Mouse (Mus musculus): ENCODE results near the gene Sgf29. TPM values are rescaled to one million over a fixed set of nuclear protein-coding genes. Genes with fewer than 3 reads are reported as not detected.
A peak's percentile ranks its signal among the peaks of the same experiment; 100 is the strongest.

The Sgf29 gene
- polyA plus RNA-seq, 1 experiment from 2014 or later = 36.8 TPM

DNA sequence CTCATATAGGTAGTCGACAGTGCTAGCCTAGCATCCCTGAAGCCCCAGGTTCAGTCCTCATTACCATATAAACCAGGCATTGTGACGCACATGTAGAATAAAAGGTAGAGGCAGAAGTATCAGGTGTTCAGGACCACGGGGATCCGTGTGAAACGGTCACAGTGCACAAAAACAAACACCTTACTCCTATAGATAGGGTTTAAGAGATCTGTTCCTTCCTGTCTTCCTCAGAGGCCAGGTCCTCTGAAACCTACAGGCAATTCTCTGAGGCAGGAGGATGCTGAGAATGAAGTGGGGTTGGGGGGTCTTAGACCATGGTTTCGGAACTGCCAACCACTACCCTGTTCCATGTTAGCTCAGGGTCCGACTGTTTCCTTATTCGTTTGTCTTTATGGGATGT, 48.7 kb downstream of the Sgf29 start:
- Histone ChIP-seq H3K4me2 (peak overlapping the region; percentile 97), H3K27me3 (peaks cover 12% of the 10 kb centered on the region; the same call in 1 of the 2 replicates), H3K36me3 (peaks cover 36% of the 10 kb centered on the region; the same call in 1 of the 2 replicates), H3K9me3 (replicated peaks) (no peaks in the 10 kb centered on the region), H3K27ac (no peak overlapping the region), H3K9ac (no peak overlapping the region), H3K4me3 (replicated peaks) (peak overlapping the region; percentile 91; the same call in 1 of the 2 replicates), H3K4me1 (replicated peaks) (peaks cover 71% of the 10 kb centered on the region)
- DNase-seq (no peak), ATAC-seq (ENCODE audit: low read depth) (no peak)
- 75% methylated on average over 8 of the region's 8 CpGs for WGBS (ENCODE audit: insufficient replicate concordance)

DNA sequence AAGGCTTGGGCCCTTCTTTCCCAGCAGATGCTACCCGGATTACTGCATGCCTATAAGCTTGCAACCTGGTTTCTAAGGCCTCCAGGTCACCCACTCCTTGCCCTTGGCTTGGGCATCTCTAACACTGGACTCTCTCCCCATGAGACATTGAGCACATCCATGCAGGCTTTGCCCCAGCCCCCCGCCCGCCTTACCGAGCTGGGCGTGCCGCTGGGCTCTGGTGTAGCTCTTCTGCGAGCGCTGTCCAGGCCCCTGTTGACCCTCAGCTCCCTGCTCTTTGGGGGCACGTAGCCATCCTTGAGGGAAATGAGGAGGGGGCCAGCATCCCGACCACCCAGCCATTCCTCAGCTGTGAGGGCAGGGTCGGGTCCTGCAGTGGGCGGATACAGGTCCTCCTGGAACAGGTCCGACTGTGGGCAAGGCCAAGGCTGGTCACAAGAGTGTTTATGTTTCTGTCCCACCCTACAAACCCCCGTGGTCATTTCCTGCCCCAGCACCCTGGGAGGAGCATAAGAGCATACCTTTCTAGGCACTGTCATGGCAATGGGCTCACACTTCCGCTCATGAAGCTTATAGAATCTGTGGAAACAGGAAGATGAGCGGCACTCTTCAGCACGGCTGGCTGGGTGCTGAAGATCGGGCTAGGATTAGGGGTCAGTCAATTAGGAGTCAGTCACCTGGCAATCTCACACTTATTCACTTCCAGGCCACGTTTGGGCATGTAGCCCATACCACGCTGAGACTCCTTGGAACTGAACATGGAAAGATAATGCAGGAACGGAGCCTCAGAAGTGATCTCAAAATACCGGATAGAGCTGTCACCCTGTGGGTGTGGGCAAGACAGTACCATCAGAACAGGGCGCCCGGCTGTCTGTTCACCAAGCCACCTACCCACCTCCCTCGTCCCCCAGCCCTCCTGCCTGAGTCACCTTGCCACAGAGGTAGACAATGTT, 51.2 kb downstream of the Sgf29 start:
- peak overlapping the region; percentile 47; the same call in 1 of the 2 replicates for H3K4me2 ChIP-seq
- no peak for ATAC-seq (ENCODE audit: low read depth)
- H3K4me1 ChIP-seq (replicated peaks) = peaks cover 74% of the 10 kb centered on the region
- WGBS (ENCODE audit: insufficient replicate concordance) = 74% methylated on average over 25 of the region's 25 CpGs
- H3K4me3 ChIP-seq (replicated peaks) = no peak overlapping the region
- peaks cover 38% of the 10 kb centered on the region for H3K27me3 ChIP-seq
- H3K9me3 ChIP-seq (replicated peaks) = no peaks in the 10 kb centered on the region
- no peak for DNase-seq
- no peak overlapping the region; the same call in 1 of the 2 replicates for H3K27ac ChIP-seq
- peaks cover 36% of the 10 kb centered on the region; the same call in 1 of the 2 replicates for H3K36me3 ChIP-seq
- 0 out of 2 replicates have a peak overlapping the region, but pooled peaks have one; percentile 33 for H3K9ac ChIP-seq

DNA sequence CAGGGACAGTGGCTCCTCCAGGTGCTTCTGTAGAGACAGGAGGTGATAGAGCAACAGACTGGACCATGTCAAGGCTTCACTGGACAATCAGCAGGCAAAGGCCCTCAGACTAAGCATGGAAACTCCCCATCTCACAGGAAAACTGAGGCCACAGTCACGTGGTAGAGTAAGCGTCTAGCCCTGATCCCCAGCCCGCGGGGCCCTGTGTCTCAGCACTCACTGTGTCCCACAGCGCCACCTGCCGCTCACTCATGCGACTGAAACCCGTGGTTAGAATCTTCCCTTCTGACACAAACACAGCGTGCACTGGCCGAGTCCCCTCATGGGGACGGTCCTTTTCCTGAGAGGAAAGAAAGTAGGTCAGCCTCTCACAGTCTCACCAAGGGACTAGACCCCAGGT, 52.0 kb downstream of the Sgf29 start:
- Histone ChIP-seq H3K27me3 (peaks cover 42% of the 10 kb centered on the region), H3K4me3 (replicated peaks) (peak overlapping the region; percentile 32), H3K4me2 (peak overlapping the region; percentile 47), H3K4me1 (replicated peaks) (peaks cover 74% of the 10 kb centered on the region), H3K27ac (no peak overlapping the region; the same call in 1 of the 2 replicates), H3K9me3 (replicated peaks) (no peaks in the 10 kb centered on the region), H3K36me3 (peaks cover 36% of the 10 kb centered on the region; the same call in 1 of the 2 replicates), H3K9ac (peak overlapping the region; percentile 33; the same call in 1 of the 2 replicates)
- peak; percentile 80 for DNase-seq
- ATAC-seq (ENCODE audit: low read depth) = peak; percentile 52
- WGBS (ENCODE audit: insufficient replicate concordance) = under 1% methylated on average over 11 of the region's 11 CpGs

DNA sequence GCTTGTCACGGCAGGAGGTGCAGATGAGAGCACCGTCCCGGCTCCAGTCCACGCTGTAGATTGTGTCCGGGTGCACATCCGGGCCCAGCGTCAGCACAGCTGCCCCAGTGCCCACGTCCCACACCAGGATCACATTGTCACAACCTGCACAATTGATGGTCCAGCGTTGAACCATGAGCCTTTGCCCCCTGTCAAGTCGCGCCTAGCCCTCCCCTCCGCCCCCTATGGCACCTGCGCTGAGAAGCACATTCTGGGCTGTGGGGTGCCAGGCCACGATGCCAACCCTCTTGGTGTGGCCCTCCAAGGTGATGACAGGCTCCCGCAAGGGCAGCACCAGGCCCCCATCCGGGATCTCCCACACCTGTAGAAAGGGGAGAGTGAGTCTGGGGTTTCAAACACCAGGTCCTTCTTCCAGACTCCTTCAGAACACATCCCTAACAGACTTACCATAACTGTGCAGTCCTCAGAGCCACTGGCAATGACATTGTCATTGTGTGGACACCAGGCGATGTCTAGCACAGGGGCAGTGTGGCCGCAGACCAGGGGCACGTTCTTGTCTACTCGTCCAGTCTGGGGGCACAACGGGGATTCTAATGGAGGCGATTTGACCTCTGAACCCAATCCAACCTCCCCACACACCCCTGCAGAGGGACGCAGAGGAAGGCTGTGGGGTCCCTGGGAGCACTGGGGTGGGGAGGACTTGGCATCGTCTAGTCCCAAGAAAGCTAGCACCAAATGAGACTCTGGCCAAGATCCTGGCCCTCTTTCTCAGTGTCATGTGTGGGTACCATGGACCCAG, 52.6 kb downstream of the Sgf29 start:
- Histone ChIP-seq H3K4me1 (replicated peaks) (peaks cover 68% of the 10 kb centered on the region), H3K4me2 (peak overlapping the region; percentile 47), H3K27ac (peak overlapping the region; percentile 53), H3K9ac (peak overlapping the region; percentile 33), H3K36me3 (peaks cover 36% of the 10 kb centered on the region; the same call in 1 of the 2 replicates), H3K27me3 (peaks cover 42% of the 10 kb centered on the region), H3K4me3 (replicated peaks) (peak overlapping the region; percentile 32), H3K9me3 (replicated peaks) (no peaks in the 10 kb centered on the region)
- DNase-seq (no peak), ATAC-seq (ENCODE audit: low read depth) (no peak)
- WGBS (ENCODE audit: insufficient replicate concordance) = 48% methylated on average over 24 of the region's 24 CpGs

DNA sequence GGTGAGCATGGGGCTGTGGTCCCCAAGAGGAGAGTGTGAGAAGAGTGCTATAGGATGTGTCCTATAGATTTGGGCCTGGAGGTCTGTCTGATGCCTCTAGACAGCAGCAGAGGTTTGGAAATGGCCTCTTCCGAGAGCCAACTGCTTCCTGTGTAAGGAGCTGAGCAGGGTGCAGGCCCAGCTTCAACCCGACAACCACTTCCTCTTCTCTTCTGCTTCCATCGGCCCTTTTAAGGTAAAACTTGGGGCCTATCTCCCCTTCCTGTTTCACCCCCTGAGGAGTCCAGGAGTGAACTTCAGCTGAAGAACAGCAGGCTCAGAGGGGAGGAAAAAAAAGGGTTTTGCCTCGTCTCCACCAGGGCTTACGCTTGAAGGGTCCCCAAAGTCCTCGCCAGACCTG, 53.2 kb downstream of the Sgf29 start:
- DNase-seq (no peak), ATAC-seq (ENCODE audit: low read depth) (no peak)
- 30% methylated on average over 6 of the region's 6 CpGs for WGBS (ENCODE audit: insufficient replicate concordance)
- Histone ChIP-seq H3K27me3 (peaks cover 42% of the 10 kb centered on the region), H3K4me3 (replicated peaks) (peak overlapping the region; percentile 50), H3K4me2 (peak overlapping the region; percentile 64), H3K9ac (peak overlapping the region; percentile 49; the same call in 1 of the 2 replicates), H3K27ac (peak overlapping the region; percentile 73), H3K4me1 (replicated peaks) (peaks cover 62% of the 10 kb centered on the region), H3K36me3 (peaks cover 30% of the 10 kb centered on the region; the same call in 1 of the 2 replicates), H3K9me3 (replicated peaks) (no peaks in the 10 kb centered on the region)

DNA sequence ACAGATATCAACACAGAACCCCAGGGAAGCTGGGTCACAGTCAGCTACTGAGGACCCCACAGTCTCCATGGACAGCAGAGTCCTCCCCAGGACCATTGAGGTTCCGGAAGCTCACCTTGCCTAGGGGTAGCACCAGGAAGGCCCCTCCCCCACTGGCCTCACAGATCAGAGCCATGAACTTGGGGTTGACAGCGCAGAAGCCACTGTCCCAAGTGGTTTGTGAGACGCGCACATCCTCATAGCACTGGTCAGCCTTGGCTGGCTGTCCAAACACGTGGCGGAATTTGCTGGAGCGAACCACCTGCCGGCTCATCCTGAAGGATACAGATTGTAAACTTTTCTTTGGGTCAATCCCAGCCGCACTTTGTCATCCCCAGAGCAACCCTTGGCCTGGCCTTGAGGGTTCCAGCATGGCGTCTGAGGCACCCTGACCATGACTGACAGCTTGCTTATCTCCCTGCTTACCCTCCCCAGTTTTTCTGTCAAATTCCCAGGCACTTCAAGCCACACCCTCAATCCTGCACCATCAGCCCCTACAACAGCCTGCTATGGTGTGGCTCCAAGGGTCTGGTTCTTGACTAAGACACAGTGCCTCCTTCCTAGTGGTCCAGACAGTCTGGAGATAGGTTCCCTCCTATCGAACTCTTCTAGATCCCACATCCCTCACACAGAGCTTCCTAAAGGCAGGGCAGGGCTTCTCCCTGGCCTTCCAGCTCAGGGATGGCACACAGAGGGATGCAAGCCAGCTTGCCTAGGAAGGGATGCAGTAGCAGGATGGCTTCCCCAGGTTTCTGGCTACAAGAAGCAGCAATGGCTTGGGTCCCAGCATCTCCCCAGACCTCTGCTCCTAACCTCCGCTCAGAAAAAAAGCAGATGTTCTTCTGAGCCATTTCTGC, 54.0 kb downstream of the Sgf29 start:
- DNase-seq (no peak), ATAC-seq (ENCODE audit: low read depth) (no peak)
- peak overlapping the region; percentile 73 for H3K27ac ChIP-seq
- H3K36me3 ChIP-seq = peaks cover 23% of the 10 kb centered on the region; the same call in 1 of the 2 replicates
- H3K9me3 ChIP-seq (replicated peaks) = no peaks in the 10 kb centered on the region
- H3K4me1 ChIP-seq (replicated peaks) = peaks cover 64% of the 10 kb centered on the region
- peak overlapping the region; percentile 49 for H3K9ac ChIP-seq
- H3K4me3 ChIP-seq (replicated peaks) = peak overlapping the region; percentile 50
- peak overlapping the region; percentile 64 for H3K4me2 ChIP-seq
- 46% methylated on average over 12 of the region's 12 CpGs for WGBS (ENCODE audit: insufficient replicate concordance)
- peaks cover 42% of the 10 kb centered on the region for H3K27me3 ChIP-seq

DNA sequence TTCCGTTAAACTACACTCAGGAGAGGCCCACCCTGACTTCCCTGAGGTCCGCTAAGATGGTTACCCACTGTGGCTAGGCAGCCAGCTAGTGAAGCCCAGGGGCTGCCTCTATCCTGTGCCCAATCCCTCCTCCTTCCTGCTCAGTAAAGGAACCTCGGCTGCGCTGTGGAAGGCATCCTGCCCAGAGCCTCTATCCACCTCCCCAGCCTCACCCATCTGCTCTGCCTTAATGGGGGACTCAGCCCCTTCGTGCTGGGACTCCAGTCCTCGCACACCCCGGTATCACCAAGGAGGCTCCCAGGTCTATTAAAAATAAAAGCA, 54.6 kb downstream of the Sgf29 start:
- no peak for ATAC-seq (ENCODE audit: low read depth)
- peak overlapping the region; percentile 49 for H3K9ac ChIP-seq
- peaks cover 20% of the 10 kb centered on the region; the same call in 1 of the 2 replicates for H3K36me3 ChIP-seq
- H3K4me2 ChIP-seq = peak overlapping the region; percentile 64
- H3K9me3 ChIP-seq (replicated peaks) = no peaks in the 10 kb centered on the region
- H3K4me3 ChIP-seq (replicated peaks) = peak overlapping the region; percentile 50
- peak overlapping the region; percentile 73 for H3K27ac ChIP-seq
- H3K27me3 ChIP-seq = peaks cover 42% of the 10 kb centered on the region
- no peak for DNase-seq
- 6% methylated on average over 7 of the region's 7 CpGs for WGBS (ENCODE audit: insufficient replicate concordance)
- peaks cover 64% of the 10 kb centered on the region for H3K4me1 ChIP-seq (replicated peaks)

DNA sequence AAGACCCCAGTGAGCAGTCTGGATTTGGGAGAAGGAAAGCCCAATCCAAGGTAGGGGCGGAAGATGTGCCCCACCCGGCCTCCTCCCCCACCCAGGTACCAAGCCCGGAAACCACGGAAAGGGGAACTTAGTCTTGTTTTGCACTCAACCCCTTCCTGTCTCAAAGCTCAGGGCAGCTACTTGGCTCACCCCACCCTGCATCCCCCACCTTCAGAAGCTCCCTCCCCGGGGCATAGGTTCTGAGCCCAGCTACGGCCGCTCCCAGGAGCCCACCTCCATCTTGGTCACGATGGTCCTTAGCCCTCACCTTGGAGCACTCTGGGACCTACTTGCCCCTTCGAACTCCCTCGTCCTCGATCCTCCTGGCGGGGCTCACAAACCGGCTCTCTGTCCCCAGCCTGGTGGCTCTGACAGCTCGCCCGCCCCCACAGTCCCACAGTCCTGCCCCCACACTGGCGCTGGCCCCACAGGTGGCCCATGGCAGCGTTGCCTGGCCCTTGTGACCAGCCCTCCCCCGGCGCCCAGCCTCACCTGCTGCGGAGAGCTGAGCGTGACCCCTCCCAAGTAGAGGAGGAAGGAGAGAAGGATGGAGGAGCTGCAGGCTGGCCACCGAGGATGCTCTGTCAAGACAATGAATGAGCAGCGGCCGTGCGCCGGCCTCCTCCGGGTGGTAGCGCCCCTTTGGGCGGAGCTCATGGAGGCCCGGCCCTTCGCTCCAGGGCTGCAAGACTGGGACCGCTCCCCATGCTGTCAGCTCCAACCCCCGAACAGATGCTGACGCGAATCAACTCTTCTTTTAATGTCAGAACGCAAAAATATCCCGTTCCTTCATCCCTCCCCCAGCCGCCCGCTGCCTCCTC, 55.2 kb downstream of the Sgf29 start:
- DNase-seq = peak; percentile 66
- peaks cover 59% of the 10 kb centered on the region for H3K4me1 ChIP-seq (replicated peaks)

DNA sequence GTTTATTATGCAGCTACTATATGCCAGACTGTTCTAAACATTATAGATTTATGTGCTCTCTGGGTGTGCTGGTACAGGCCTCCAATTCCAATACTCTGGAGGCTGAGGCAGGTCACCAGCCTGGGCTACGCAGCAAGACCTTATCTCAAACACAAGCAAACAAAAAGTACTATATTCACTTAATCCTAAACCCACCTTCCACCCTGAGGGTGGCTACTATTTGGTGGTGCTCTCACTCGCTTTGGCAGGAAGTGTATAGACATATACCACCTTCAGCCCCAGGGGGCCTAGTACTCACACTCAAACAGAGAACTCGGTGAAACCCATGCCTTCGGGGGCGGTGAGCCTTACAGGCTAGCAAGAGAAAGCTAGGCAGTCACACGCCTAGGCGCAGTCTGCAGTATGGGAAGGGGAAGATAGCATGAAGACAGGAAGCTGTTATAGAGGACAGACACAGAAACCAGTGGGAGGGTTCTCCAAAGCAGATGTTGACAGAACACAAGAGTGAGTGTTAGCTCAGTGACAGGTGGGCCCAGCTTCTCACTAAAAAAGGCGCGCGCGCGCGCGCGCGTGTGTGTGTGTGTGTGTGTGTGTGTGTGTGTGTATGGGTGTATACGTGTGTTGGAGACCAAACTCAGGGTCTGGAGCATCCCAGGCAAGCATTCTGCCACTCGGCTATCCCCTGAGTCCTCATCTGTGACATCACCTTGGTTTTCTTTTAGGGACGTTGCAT, 58.5 kb downstream of the Sgf29 start, which contains the start of gene Coro1a:
Gene Coro1a, minus strand, starts transcription at position 346 of the 733 bp plus-strand sequence.
- DNase-seq = no peak
- H3K27ac ChIP-seq = no peak within 1 kb of the TSS
- ATAC-seq (ENCODE audit: low read depth) = no peak; the same call in 1 of the 2 replicates
- 49% methylated on average over 19 of the region's 19 CpGs for WGBS (ENCODE audit: insufficient replicate concordance)
- no peak within 1 kb of the TSS for H3K4me2 ChIP-seq
- H3K27me3 ChIP-seq = peaks cover 32% of the 10 kb centered on the region
- H3K36me3 ChIP-seq = no peaks in the 10 kb centered on the region
- H3K4me3 ChIP-seq (replicated peaks) = no peak within 1 kb of the TSS
- H3K9ac ChIP-seq = no peak within 1 kb of the TSS
- peaks cover 28% of the 10 kb centered on the region for H3K4me1 ChIP-seq (replicated peaks)
- no peaks in the 10 kb centered on the region for H3K9me3 ChIP-seq (replicated peaks)

More for the DNA sequence above, 55.2 kb downstream of the Sgf29 start:
- Histone ChIP-seq H3K4me3 (replicated peaks) (peak overlapping the region; percentile 50), H3K4me2 (peak overlapping the region; percentile 64), H3K27ac (peak overlapping the region; percentile 73), H3K9ac (peak overlapping the region; percentile 49), H3K36me3 (peaks cover 15% of the 10 kb centered on the region; the same call in 1 of the 2 replicates), H3K9me3 (replicated peaks) (no peaks in the 10 kb centered on the region), H3K27me3 (peaks cover 42% of the 10 kb centered on the region)
- peak; percentile 57 for ATAC-seq (ENCODE audit: low read depth)
- 2% methylated on average over 39 of the region's 39 CpGs for WGBS (ENCODE audit: insufficient replicate concordance)
